Mouse (Mus musculus) left cerebral cortex, adult 18-20 months (tissue): ENCODE data around the gene Mapk14. TPM values are rescaled to one million over a fixed set of nuclear protein-coding genes. Genes with fewer than 3 reads are reported as not detected.
"Not testable (repeated sequence)": the region's sequence is repeated elsewhere in the genome, so short reads cannot be mapped to it uniquely, and the experiment has no call there.

ENCODE experiments used
- DNase-seq, 2 experiments: peaks; one replicate each; pipeline ENCODE4 v3.0.0; 2021 to 2022; ENCODE audit warnings: low spot score in 2 of 2, mixed read lengths in 1 of 2
- total RNA-seq, 2 experiments: library from RNA; stranded (reverse); gene quantifications; 2 replicates each; pipeline ENCODE4 v1.2.3; 2021

Gene Mapk14
- total RNA-seq, 2 experiments from 2014 or later, result 83.5 to 88.7 TPM

DNA sequence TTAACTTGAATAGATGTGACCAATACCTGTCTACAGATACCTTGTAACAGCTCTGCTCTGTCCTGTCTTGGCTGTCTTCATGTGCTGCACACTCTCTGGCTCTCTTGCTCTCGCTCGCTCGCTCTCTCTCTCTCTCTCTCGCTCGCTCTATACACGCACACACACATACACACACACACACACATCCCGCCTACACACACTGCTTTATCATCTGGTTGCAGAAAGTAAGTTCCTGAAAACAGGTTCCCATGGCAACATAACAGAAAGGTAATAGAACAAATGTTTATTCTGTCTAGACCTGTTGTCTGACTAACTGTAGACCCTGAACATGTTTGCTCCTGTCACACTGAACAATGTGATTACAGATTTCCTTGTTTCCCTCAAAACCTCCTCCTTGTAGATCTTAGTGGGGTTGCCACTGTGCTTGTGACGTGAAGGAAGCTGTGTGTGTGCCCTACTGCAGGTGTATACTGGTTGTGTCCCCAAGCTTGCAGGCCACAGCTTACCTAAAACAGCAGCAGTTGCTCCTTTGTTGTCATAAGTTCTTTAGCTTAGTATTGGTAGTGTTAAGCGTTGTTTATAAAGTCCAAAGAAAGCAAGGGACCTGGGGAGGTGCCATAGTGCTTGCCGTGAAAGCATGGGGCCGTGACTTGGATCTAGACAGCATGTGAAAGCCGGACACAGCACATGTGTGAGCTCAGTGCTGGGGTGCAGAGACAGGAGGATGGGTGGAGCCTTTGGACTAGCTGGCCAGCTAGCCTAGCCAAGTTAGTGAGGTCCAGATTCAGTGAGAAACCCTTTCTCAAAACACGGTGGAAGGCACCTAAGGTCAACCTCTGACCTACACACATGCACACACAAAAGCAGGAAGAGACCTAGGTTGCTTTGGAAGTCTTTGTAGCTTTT is 6.4 kb downstream of the Mapk14 start:
- DNase-seq, result peak in 1 of 2 experiments; percentile 36

DNA sequence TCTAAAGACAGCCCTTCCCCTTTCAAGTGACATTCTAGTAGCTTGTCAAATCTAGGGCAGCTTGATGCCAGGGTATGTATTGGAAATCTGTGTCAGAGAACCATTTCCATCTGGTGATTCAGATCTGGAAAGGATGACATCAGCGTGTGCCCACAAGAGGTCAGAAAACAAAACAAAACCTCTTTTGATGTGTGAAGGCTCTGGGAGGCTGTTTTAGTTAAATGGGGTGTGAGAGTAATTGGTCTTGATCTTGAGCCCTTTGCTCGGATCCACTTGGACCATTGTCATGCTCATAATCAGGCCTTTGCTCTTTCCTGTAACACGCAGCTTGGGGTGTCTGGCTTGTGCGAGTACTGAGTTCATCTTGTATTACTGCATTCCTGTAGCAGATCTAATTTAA is 7.1 kb downstream of the Mapk14 start:
- DNase-seq, result no peak

DNA sequence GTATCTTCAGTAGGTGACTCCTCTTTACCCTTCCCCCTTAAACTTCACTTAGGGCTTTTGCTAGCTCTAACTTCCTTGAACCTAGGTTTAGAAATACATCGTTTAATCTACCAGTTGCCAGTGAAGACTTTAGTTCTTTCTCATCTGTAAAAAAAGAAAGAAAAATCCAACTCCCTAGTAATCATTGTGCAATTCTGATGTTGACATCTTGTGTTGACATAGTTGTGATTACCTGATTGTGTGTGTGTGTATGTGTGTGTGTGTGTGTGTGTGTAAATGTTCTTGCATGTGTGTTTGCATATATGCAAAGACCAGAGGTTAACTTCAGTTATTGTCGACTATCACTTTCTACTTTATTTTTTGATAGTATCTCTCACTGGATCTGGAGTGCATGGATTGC is 7.5 kb downstream of the Mapk14 start:
- DNase-seq, result no peak

DNA sequence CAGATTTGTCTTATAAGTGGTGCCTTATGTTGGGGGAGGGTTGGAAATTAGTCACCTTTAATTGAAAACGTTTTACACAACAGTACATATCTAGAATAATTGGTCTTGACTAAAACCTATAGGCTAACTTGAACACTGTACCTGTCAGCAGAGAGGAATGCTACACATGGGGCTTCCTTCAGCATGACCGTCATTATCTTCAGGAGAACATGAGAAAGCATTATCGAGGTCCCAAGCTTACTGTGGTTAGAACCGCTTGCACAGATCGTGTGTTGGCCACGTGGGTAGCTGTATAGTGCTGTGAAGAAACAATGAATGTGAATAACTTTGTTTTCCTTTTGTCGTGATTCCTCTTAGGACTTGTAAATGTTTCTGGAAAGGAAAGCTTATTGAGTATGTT is 8.7 kb downstream of the Mapk14 start:
- no peak for DNase-seq

GRCm38 (mm10) chr17:28701171-28701570 is 10.0 kb downstream of the Mapk14 start:
- no peak for DNase-seq

DNA sequence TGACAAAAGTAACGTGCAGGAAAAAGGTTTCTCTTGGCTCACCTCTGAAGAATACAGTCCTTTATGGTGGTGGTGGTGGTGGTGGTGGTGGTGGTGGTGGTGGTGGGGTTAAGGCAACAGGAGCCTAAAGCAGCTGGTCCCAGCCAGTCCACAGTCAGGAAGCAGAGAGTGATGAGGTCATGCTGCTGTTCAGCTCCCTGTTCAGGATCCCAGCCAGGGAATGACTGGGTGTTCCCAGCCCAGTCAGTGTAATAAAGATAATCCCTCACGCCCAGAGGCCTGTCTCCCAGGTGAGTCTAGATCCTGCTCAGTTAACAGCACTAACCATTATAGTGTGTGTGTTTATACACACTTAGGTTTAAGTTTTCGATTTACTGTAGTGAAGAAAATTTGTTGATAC is 10.6 kb downstream of the Mapk14 start:
- no peak for DNase-seq

DNA sequence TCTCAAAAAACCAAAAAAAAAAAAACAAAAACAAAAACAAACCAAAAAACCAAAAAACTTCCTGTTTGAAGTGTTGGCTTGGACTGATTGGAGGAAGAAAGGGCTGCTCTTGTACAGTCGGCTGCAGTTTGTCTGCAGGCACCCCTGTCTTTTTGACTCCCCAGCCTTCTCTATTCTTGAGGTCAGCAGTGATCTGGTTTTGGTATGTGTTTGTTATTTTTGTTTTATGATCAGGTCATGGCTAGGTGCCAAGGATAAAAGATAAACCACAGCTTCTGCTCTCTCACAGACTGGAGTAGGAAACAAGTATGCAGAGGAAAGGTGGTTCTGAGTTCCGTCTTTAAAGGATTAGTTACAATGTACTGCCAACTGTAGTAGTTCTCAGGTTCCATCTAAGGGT is 11.5 kb downstream of the Mapk14 start:
- DNase-seq, result no peak

DNA sequence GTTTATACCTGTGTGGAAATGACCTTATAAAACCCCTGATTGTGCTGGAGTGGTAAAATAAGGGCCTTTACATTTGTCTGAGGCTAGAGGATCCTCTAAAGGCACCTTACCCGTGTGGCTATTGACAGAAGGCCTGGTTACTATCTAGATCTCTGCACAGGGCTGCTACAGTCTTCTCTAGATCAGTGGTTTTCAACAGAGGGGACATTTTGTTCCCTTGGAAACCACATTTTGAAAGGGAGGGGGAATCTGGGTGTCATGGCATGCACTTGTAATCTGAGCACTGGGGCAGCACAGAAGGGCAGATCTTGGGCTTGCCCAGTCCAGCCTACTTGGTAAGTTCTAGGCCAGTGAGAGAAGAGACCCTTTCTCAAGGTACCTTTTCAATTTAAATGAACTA is 15.6 kb downstream of the Mapk14 start:
- no peak for DNase-seq

GRCm38 (mm10) chr17:28707136-28707627 is 16.1 kb downstream of the Mapk14 start:
- no peak for DNase-seq

DNA sequence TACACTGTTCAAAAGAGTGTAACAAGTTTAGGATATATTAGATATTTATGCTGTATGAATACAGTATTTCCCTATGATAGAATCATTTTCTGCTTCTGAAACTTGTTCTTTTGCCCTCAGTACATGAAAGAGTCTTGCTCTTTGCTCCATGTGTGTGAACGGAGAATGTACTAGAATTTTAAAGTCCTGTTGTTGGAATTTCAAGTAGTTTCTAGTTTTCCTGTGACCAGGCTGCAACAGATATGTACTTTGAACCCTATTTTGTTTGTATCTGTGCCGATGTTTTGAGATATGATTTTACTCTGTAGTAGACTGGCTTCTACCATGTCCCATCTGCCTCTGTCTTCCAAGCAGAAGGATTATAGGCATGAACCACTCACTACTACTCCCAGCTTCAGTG is 16.7 kb downstream of the Mapk14 start:
- no peak for DNase-seq

DNA sequence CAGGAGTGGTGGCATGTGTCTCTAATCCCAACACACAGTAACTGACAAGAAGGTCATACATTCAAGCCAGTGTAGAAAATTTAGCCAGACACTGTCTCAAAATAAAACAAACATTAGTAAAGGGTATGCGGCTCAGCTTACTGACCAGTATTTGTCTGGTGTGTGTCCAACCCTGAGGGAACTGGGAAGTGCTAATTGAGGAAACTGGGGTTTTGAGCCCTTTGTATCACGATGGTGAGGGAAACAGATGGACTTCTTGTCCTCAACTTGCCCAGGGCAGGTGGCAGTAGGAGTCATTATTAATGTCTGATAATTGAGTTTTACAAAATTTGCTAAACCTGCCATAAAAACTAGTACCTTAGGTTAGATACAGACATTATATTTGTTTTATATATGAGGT is 17.9 kb downstream of the Mapk14 start:
- DNase-seq, result no peak

DNA sequence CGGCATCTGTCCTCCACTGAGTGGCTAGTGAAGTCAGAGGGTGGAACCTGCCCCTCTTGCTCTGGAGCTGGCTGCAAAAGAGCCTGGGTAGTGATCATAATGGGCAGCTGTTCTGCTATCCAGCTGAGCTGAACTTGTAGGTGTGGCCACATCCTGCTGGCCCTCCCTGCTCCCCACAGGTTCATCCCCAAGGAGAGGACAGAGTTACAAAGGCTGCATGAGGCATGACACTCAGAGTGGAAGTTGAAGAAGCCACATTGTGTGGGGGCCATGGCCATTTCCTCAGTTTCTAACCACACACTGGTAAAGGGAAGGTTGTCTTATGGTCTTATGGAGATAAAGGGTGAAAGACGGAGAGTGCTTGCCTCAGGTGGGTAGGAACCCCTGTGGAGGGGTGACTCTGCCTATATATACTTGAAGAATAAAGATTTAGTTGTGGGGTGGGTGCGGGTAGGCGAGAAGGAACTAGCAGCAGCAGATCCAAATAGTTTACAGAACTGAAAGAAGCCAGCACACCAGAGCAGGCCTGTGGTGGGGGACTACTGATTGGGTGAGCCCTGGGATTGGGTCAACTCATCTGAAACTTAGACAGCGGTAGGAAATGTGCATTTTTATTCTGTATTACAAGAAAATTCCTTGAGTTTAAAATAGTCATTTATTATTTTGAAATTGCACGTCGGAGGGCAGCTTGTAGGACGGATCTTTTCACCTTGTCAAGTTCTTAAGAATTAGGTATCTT is 18.6 kb downstream of the Mapk14 start:
- DNase-seq, result no peak

GRCm38 (mm10) chr17:28710291-28710688 is 19.2 kb downstream of the Mapk14 start:
- no peak for DNase-seq

- no peak for DNase-seq
Measured at GRCm38 (mm10) chr17:28711237-28711636, 20.1 kb downstream of the Mapk14 start.

- DNase-seq, result no peak
Measured at GRCm38 (mm10) chr17:28712305-28712704, 21.2 kb downstream of the Mapk14 start.

GRCm38 (mm10) chr17:28714006-28714405 is 22.9 kb downstream of the Mapk14 start:
- no peak for DNase-seq

- DNase-seq, result no peak
Measured at GRCm38 (mm10) chr17:28715832-28716548, 24.9 kb downstream of the Mapk14 start.

DNA sequence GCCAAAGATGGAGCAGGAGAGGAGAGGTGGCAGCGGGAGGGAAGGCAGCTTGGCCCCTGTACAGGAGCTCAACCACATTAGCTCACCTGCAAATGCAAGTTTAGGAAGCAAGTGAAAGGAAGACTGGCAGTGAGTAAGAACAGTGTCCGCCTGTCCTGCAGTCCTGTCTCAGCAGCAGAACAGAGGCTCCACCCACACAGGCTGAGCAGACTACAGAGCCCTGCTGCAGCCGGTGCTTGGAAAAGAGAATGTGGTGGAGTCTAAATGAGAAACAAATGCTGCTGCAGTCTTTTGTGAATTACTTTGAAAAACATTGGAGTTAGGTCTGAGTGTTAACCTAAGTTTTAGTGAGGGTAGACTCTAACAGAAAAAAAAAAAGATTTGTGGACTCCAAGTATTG is 26.4 kb downstream of the Mapk14 start:
- DNase-seq, result no peak

DNA sequence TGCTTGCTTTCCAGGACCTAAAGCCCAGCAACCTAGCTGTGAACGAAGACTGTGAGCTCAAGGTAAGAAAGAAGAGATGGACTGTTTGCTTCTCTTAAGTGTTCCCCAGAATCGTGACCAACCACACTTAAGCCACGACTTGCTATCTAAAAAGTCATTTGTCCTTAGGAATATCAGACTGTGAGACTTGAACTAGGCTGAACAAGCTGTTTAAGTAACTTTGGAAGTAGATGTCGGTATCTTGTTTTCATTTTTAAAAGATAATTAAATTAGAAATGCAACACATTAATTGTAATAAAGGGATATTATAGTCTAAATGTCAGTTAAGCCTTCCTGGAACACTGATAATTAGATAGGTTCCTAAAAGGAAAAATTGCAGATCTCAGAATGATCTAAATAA is 34.7 kb downstream of the Mapk14 start, which contains the start of gene AC170998.1:
TSS of gene AC170998.1 (plus strand) at position 301 of the 400 bp plus-strand sequence.
- DNase-seq, result no peak

DNA sequence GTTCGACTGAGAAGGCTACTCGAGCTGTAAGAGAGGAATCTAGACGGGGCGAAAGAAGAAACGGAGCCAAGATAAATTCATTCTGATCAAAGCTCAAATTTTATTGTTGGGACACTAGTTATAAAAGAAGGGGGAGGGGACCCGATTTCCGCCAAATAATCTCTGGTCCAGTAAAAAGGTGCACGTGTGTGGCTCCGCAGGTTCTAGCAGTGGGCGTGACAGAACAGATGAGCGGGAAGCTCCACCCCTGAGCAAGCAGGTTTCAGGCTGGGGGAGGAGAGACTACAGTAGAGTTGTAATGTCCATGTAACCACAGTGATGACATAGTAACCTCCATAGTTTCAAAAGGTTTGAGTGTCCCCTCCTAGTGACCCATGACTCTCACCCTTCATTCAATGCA is 36.4 kb downstream of the Mapk14 start:
- DNase-seq, result not testable (repeated sequence)

DNA sequence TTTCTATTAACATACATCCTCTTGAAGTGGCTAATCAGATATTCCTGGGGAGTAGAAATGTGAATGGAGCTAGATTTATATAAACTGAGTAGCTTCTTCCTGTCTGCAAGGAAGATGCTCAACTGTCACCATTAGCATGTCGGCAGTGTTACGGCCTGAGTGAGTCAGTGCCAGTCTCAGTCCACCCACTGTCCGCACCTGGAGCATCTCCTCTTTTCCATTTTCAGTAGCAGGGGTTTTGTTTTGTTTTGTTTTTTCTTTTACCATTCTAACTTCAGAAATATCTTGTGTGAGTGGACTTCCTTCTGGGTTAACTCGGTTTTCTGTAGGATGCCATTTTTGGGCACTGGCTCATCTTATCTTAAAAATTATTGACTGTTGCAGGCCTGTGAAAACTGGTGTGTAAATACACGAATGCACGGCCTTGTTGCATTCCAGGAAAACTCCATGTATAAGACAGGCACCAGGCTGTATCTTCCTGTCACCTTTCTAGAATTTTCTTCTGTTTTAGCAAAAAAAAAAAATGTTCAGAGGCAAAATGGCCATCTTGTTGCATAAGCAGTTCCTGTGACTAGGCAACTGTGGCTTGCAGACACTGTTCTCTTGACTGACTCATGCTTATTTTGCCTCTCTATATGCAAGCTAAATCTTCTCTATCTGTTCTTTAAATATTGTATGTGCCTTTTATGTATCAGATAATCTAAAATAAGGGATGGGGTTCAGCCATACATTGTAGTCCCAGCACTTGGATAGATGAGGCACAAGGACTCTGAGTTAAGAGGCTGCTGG is 44.4 kb downstream of the Mapk14 start:
- DNase-seq, result peak in 1 of 2 experiments; percentile 31
